Mouse (Mus musculus): ENCODE measurements around the gene Lrrn1. TPM values are rescaled to one million over a fixed set of nuclear protein-coding genes. Genes with fewer than 3 reads are reported as not detected.

The Lrrn1 gene
- total and polyA plus RNA-seq, 3 experiments: not detected

- dilution Hi-C loops (cut with MboI; ENCODE audit: extremely low pct_ligation_motif_present, extremely low pct_unique_long_range_greater_than_20kb, low sequenced_read_pairs) (no loop called here), in situ Hi-C loops (cut with MboI; ENCODE audit: low pct_ligation_motif_present, low pct_unique_long_range_greater_than_20kb, low sequenced_read_pairs) (no loop called here)
- Histone ChIP-seq H3K9ac (ENCODE audit: insufficient read depth, low read depth) (no peak overlapping the region), H3K9me3 (replicated peaks; ENCODE audit: low read length) (no peaks in the 10 kb centered on the region), H3K4me2 (ENCODE audit: insufficient read depth, low read depth, poor library complexity, severe bottlenecking) (no peak overlapping the region), H3K27me3 (replicated peaks) (peaks cover 2% of the 10 kb centered on the region), H3K79me2 (replicated peaks; ENCODE audit: control insufficient read depth, extremely low read depth, insufficient read depth, poor library complexity, severe bottlenecking) (no peaks in the 10 kb centered on the region), H3K4me3 (replicated peaks in 1 of 3; ENCODE audit: low read depth in 2 of 3, low read length in 2 of 3, poor library complexity in 1 of 3) (no peak overlapping the region), H3K36me3 (replicated peaks in 1 of 2; ENCODE audit: control insufficient read depth in 1 of 2, insufficient read depth in 1 of 2, low read length in 1 of 2) (no peaks in the 10 kb centered on the region), H3K27ac (ENCODE audit: insufficient read depth, low read depth) (no peak overlapping the region), H3K4me1 (ENCODE audit: control insufficient read depth in 1 of 2, insufficient read depth in 2 of 2) (no peaks in the 10 kb centered on the region)
- no peak for TF ChIP-seq PAX5 (IDR thresholded peaks at IDR 0.05; ENCODE audit: low read length)
- TF ChIP-seq MXI1 (IDR thresholded peaks at IDR 0.05; ENCODE audit: low read depth, low read length): no peak
- TF ChIP-seq BHLHE40 (IDR thresholded peaks at IDR 0.05; ENCODE audit: low read depth, low read length): no peak
- no peak for TF ChIP-seq SIN3A (IDR thresholded peaks at IDR 0.05; ENCODE audit: low read length)
- no peak for TF ChIP-seq USF2 (conservative IDR thresholded peaks at IDR 0.05; ENCODE audit: low read depth, low read length)
- TF ChIP-seq CHD1 (IDR thresholded peaks at IDR 0.05; ENCODE audit: low read depth, low read length): no peak
- TF ChIP-seq RCOR1 (conservative IDR thresholded peaks at IDR 0.05; ENCODE audit: low read depth, low read length): no peak
- TF ChIP-seq MAZ (IDR thresholded peaks at IDR 0.05; ENCODE audit: low read depth, low read length): no peak
- no peak for DNase-seq (ENCODE audit: extremely low read depth)
Measured at GRCm38 (mm10) chr6:107534533-107534932, 5.0 kb downstream of the Lrrn1 start.

- Histone ChIP-seq H3K4me2 (ENCODE audit: insufficient read depth, low read depth, poor library complexity, severe bottlenecking) (no peak overlapping the region), H3K27me3 (replicated peaks) (peaks cover 2% of the 10 kb centered on the region), H3K4me1 (ENCODE audit: control insufficient read depth in 1 of 2, insufficient read depth in 2 of 2) (no peaks in the 10 kb centered on the region), H3K9me3 (replicated peaks; ENCODE audit: low read length) (no peaks in the 10 kb centered on the region), H3K4me3 (replicated peaks in 1 of 3; ENCODE audit: low read depth in 2 of 3, low read length in 2 of 3, poor library complexity in 1 of 3) (no peak overlapping the region), H3K36me3 (replicated peaks in 1 of 2; ENCODE audit: control insufficient read depth in 1 of 2, insufficient read depth in 1 of 2, low read length in 1 of 2) (no peaks in the 10 kb centered on the region), H3K79me2 (replicated peaks; ENCODE audit: control insufficient read depth, extremely low read depth, insufficient read depth, poor library complexity, severe bottlenecking) (no peaks in the 10 kb centered on the region), H3K27ac (ENCODE audit: insufficient read depth, low read depth) (no peak overlapping the region), H3K9ac (ENCODE audit: insufficient read depth, low read depth) (no peak overlapping the region)
- in situ Hi-C loops (cut with MboI; ENCODE audit: low pct_ligation_motif_present, low pct_unique_long_range_greater_than_20kb, low sequenced_read_pairs): no loop called here
- TF ChIP-seq ZC3H11A (IDR thresholded peaks at IDR 0.05; ENCODE audit: low read depth, low read length) (no peak), ZNF384 (IDR thresholded peaks at IDR 0.05; ENCODE audit: low read depth, low read length) (no peak), NRF1 (IDR thresholded peaks at IDR 0.05; ENCODE audit: low read depth, low read length) (no peak), MAX (IDR thresholded peaks at IDR 0.05; ENCODE audit: low read length) (no peak), PAX5 (IDR thresholded peaks at IDR 0.05; ENCODE audit: low read length) (no peak), USF1 (IDR thresholded peaks at IDR 0.05; ENCODE audit: low read depth, low read length) (no peak), POLR2A (IDR thresholded peaks at IDR 0.05; ENCODE audit: low read depth, low read length) (no peak), USF2 (conservative IDR thresholded peaks at IDR 0.05; ENCODE audit: low read depth, low read length) (no peak), IRF4 (IDR thresholded peaks at IDR 0.05; ENCODE audit: low read depth, low read length) (no peak), MAFK (IDR thresholded peaks at IDR 0.05; ENCODE audit: insufficient replicate concordance, low read length) (no peak), GABPA (IDR thresholded peaks at IDR 0.05; ENCODE audit: insufficient replicate concordance, low read depth, low read length) (no peak), ZKSCAN1 (IDR thresholded peaks at IDR 0.05; ENCODE audit: borderline replicate concordance, low read depth, low read length) (no peak), CHD1 (IDR thresholded peaks at IDR 0.05; ENCODE audit: low read depth, low read length) (no peak), ELF1 (IDR thresholded peaks at IDR 0.05; ENCODE audit: low read depth, low read length) (no peak), MAZ (IDR thresholded peaks at IDR 0.05; ENCODE audit: low read depth, low read length) (no peak)
- dilution Hi-C loops (cut with MboI; ENCODE audit: extremely low pct_ligation_motif_present, extremely low pct_unique_long_range_greater_than_20kb, low sequenced_read_pairs): no loop called here
- DNase-seq (ENCODE audit: extremely low read depth): no peak
Measured at GRCm38 (mm10) chr6:107536631-107537030, 7.1 kb downstream of the Lrrn1 start.

All from CH12.LX (cell line).